Mouse (Mus musculus) neural tube, embryonic 11.5 days (tissue): ENCODE measurements at regions not wholly inside any gene's neighbourhood (a gene's known extent, or its start where the extent isn't known, plus 50 kb on each side); places are given as distances from the start of the nearest gene placed in this dataset.
"Not testable (repeated sequence)": the region's sequence is repeated elsewhere in the genome, so short reads cannot be mapped to it uniquely, and the experiment has no call there.

ENCODE experiments used
- ATAC-seq: fragments of 200-750 bp; cut with Nextera tagmentation; 2 replicates; pipeline ENCODE4 v1.8.0; 2017; ENCODE audit warnings: moderate number of reproducible peaks, mild to moderate bottlenecking, moderate TSS enrichment, moderate library complexity; ENCODE audit not compliant: insufficient read depth, low FRiP score, low TSS enrichment
- DNase-seq: peaks from one replicate; pipeline ENCODE4 v3.0.0-alpha.2; 2015; ENCODE audit warnings: low spot score
- H3K27ac ChIP-seq: fragments of 300-500 bp; sonication (generic); 2 replicates; pipeline ENCODE4 v1.5.1; 2014; ENCODE audit warnings: low read depth, mild to moderate bottlenecking, low read length
- H3K27me3 ChIP-seq: fragments of 300-500 bp; sonication (generic); 2 replicates; pipeline ENCODE4 v1.6.1; 2014; ENCODE audit warnings: mild to moderate bottlenecking, low read length, mixed read lengths; ENCODE audit not compliant: control insufficient read depth, insufficient read depth
- H3K36me3 ChIP-seq: fragments of 300-500 bp; sonication (generic); 2 replicates; pipeline ENCODE4 v1.6.1; 2014; ENCODE audit warnings: mild to moderate bottlenecking, low read length, moderate library complexity, mixed read lengths; ENCODE audit not compliant: control insufficient read depth, insufficient read depth
- H3K4me1 ChIP-seq: fragments of 300-500 bp; sonication (generic); 2 replicates; pipeline ENCODE4 v1.6.1; 2014; ENCODE audit warnings: low read length, mixed read lengths; ENCODE audit not compliant: control insufficient read depth, insufficient read depth
- H3K4me2 ChIP-seq: fragments of 300-500 bp; sonication (generic); 2 replicates; pipeline ENCODE4 v1.6.1; 2014; ENCODE audit warnings: low read depth, mild to moderate bottlenecking, moderate library complexity
- H3K4me3 ChIP-seq: fragments of 300-500 bp; sonication (generic); 2 replicates; pipeline ENCODE4 v1.5.1; 2014; ENCODE audit warnings: low read depth, low read length
- H3K9ac ChIP-seq: fragments of 300-500 bp; sonication (generic); 2 replicates; pipeline ENCODE4 v1.6.1; 2014; ENCODE audit warnings: mild to moderate bottlenecking, low read length
- H3K9me3 ChIP-seq: fragments of 300-500 bp; sonication (generic); 2 replicates; pipeline ENCODE4 v1.6.1; 2016; ENCODE audit warnings: low read length; ENCODE audit not compliant: control insufficient read depth
- WGBS: fragments of 180-500 bp; shearing (Covaris S2); extraction: QIAGEN DNeasy Blood & Tissue Kit; methylation state at CpG from one replicate; pipeline ENCODE4 v1.1.7; 2014; 5-methylcytosine and 5-hydroxymethylcytosine counted together

GRCm38 (mm10) chr8:39954924-39955323, 720.0 kb upstream of the Adam24 start:
- Histone ChIP-seq H3K4me2 (no peak overlapping the region), H3K9ac (no peak overlapping the region), H3K27me3 (no peaks in the 10 kb centered on the region), H3K27ac (no peak overlapping the region), H3K4me1 (no peaks in the 10 kb centered on the region), H3K9me3 (no peaks in the 10 kb centered on the region), H3K4me3 (no peak overlapping the region), H3K36me3 (no peaks in the 10 kb centered on the region)
- ATAC-seq, result no peak
- no peak for DNase-seq
- WGBS, result 45% methylated on average over 4 of the region's 4 CpGs

DNA sequence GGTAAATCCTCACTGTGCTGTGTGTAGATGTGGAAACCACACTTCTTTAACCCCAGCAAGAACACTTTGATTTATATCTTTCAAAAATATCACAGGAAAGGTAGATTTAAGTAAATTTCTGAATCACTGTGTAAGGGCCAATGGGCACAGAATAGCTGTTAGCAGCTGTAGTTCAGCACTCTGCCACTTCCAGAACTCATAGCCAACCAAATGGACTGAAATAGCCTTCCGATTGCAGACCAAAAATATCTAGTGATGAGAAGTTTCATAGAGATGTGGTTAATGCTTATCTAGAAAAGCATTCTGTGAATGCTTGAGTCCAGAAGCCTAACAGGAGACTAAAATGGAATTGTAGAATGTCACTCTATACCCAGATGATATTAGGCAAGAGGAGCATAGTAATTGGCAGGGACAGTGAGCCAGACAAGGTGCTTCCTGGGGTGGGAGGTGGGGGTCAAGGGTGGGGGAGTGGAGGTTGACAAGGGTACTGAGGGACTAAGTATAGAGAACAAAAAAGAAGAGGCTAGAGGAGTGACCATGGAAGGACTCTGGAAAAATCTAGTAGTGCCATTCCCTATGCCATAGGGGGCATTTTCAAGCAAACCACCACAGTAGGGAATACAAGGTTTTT, 669.6 kb upstream of the Adam24 start:
- WGBS, result 98% methylated on average over 1 of the region's 1 CpGs
- Histone ChIP-seq H3K4me2 (no peak overlapping the region), H3K9me3 (no peaks in the 10 kb centered on the region), H3K4me3 (no peak overlapping the region), H3K27me3 (no peaks in the 10 kb centered on the region), H3K36me3 (no peaks in the 10 kb centered on the region), H3K27ac (no peak overlapping the region), H3K4me1 (no peaks in the 10 kb centered on the region), H3K9ac (no peak overlapping the region)
- ATAC-seq, result no peak
- DNase-seq, result no peak

GRCm38 (mm10) chr8:40019281-40019943, 655.5 kb upstream of the Adam24 start:
- H3K4me2 ChIP-seq, result no peak overlapping the region
- DNase-seq, result no peak
- H3K27me3 ChIP-seq, result no peaks in the 10 kb centered on the region
- H3K9ac ChIP-seq, result no peak overlapping the region
- no peaks in the 10 kb centered on the region for H3K9me3 ChIP-seq
- H3K4me3 ChIP-seq, result no peak overlapping the region
- no peak for ATAC-seq
- WGBS, result 94% methylated on average over 5 of the region's 5 CpGs
- H3K4me1 ChIP-seq, result no peaks in the 10 kb centered on the region
- no peak overlapping the region for H3K27ac ChIP-seq
- no peaks in the 10 kb centered on the region for H3K36me3 ChIP-seq

GRCm38 (mm10) chr8:40064145-40064544, 610.7 kb upstream of the Adam24 start:
- no peaks in the 10 kb centered on the region for H3K36me3 ChIP-seq
- no peak overlapping the region for H3K4me3 ChIP-seq
- H3K27me3 ChIP-seq, result no peaks in the 10 kb centered on the region
- H3K27ac ChIP-seq, result no peak overlapping the region
- no peak overlapping the region for H3K4me2 ChIP-seq
- no peaks in the 10 kb centered on the region for H3K4me1 ChIP-seq
- H3K9me3 ChIP-seq, result no peaks in the 10 kb centered on the region
- no peak for DNase-seq
- ATAC-seq, result peak; percentile 71
- no peak overlapping the region for H3K9ac ChIP-seq

DNA sequence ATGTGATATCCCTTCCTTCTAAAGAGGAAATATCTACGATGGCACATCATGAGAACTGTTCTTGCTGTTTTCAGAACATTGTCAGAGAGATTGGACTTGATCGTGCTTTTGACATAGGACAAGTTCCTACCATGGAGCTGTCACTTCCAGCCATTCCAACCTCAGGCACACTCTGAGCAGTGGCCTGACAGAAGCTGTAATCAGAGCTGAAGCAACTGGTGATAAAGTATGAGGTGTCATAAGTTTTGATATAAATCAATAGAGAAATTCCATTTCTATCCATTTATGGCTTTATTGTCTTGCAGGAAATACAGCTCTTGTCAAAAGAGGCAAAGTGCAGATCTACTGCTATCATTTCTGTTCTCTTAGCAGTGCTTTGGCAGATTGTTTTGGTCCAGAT, 603.7 kb upstream of the Adam24 start:
- no peak overlapping the region for H3K27ac ChIP-seq
- ATAC-seq (no peak), DNase-seq (no peak)
- 90% methylated on average over 2 of the region's 2 CpGs for WGBS
- no peaks in the 10 kb centered on the region for H3K4me1 ChIP-seq
- no peak overlapping the region for H3K4me3 ChIP-seq
- H3K27me3 ChIP-seq, result no peaks in the 10 kb centered on the region
- no peaks in the 10 kb centered on the region for H3K36me3 ChIP-seq
- H3K9ac ChIP-seq, result no peak overlapping the region
- no peaks in the 10 kb centered on the region for H3K9me3 ChIP-seq
- H3K4me2 ChIP-seq, result no peak overlapping the region

- H3K4me1 ChIP-seq, H3K27me3 ChIP-seq, H3K36me3 ChIP-seq, H3K9ac ChIP-seq, ATAC-seq, H3K4me2 ChIP-seq, H3K4me3 ChIP-seq, DNase-seq, H3K9me3 ChIP-seq, H3K27ac ChIP-seq: not testable (repeated sequence)
Observed at GRCm38 (mm10) chr8:40080976-40081375, 593.9 kb upstream of the Adam24 start.

GRCm38 (mm10) chr8:40084129-40084528, 590.7 kb upstream of the Adam24 start:
- ATAC-seq, result no peak
- Histone ChIP-seq H3K9me3 (no peaks in the 10 kb centered on the region), H3K4me1 (no peaks in the 10 kb centered on the region), H3K27me3 (no peaks in the 10 kb centered on the region), H3K36me3 (no peaks in the 10 kb centered on the region), H3K27ac (no peak overlapping the region), H3K4me2 (no peak overlapping the region), H3K9ac (no peak overlapping the region), H3K4me3 (no peak overlapping the region)
- DNase-seq, result no peak
- 66% methylated on average over 1 of the region's 1 CpGs for WGBS

GRCm38 (mm10) chr8:40089377-40089776, 585.5 kb upstream of the Adam24 start:
- ATAC-seq, result no peak
- DNase-seq, result no peak
- no peaks in the 10 kb centered on the region for H3K9me3 ChIP-seq
- H3K4me1 ChIP-seq, result no peaks in the 10 kb centered on the region
- no peak overlapping the region for H3K4me3 ChIP-seq
- 90% methylated on average over 4 of the region's 4 CpGs for WGBS
- H3K9ac ChIP-seq, result no peak overlapping the region
- H3K27ac ChIP-seq, result no peak overlapping the region
- H3K27me3 ChIP-seq, result no peaks in the 10 kb centered on the region
- H3K36me3 ChIP-seq, result no peaks in the 10 kb centered on the region
- H3K4me2 ChIP-seq, result no peak overlapping the region

DNA sequence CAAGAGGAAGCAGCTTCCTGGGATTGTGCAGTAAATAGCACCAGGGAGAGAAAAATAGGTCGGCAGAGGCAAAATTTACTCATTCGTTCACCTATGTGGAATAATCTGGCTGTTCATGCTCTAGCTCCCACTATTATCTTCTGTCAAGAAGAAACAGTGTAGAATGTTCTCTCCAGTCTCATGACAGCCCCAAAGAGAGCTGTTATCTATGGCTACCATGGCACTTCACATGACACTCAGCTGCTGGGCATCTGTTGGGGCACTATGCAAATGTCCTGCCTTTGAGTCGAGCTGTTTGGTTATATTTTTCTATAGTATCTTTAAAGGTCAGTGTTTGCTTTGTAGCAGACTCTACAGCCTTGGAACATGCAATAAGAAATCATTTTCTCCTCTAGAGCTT, 550.5 kb upstream of the Adam24 start:
- Histone ChIP-seq H3K4me1 (no peaks in the 10 kb centered on the region), H3K9ac (no peak overlapping the region), H3K27me3 (no peaks in the 10 kb centered on the region), H3K9me3 (no peaks in the 10 kb centered on the region), H3K4me3 (no peak overlapping the region), H3K27ac (no peak overlapping the region), H3K36me3 (no peaks in the 10 kb centered on the region), H3K4me2 (no peak overlapping the region)
- WGBS, result 87% methylated on average over 3 of the region's 3 CpGs
- ATAC-seq, result no peak
- no peak for DNase-seq
